9 mouse cellular contexts compared by ENCODE assay signal in the genomic region with DNA sequence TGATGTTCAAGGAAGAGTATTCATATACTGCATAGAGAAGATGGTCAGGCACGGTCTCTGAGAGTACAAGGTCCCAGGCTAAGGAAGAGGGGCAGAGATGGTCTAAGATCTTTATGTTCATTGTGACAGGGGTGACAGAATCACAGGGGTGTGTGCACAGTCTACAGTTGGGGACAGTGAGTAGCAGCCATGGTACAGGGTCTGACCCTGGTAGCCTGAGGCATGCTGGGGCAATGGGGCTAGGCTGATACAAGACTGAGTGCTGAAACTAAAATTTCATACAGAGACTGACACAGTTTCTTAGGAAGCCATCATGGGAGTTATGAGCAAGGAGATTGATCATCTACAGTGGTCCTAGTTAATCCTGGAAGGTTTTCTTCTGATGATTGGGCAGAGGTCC. TPM values are rescaled to one million over a fixed set of nuclear protein-coding genes. Genes with fewer than 3 reads are reported as not detected.
DNase-seq lines count a peak whose midpoint lies in the region; ATAC-seq lines count a peak whose summit lies in the region.
"Had no signal": no experiment of that assay in that cellular context is flagged by ENCODE, and none has a peak within 500 bp of the region (broad histone marks: within the 10 kb centered on the region; RNA-seq: fewer than 3 reads in every experiment).

No protein-coding gene starts in this region.

- peak overlapping the region; percentile 81 for H3K4me3 ChIP-seq in heart, embryonic 13.5 days
- H3K4me3 ChIP-seq in embryonic facial prominence, embryonic 11.5 days (ENCODE audit: low read depth, low read length): no peak overlapping the region
- peak overlapping the region; percentile 87 for H3K4me3 ChIP-seq in heart, embryonic 16.5 days (ENCODE audit: low read length)
- peak overlapping the region; percentile 81; the same call in 1 of the 2 replicates for H3K4me3 ChIP-seq in midbrain, embryonic 12.5 days

- peaks cover 57% of the 10 kb centered on the region for H3K4me1 ChIP-seq in heart, embryonic 13.5 days
- no peaks in the 10 kb centered on the region for H3K4me1 ChIP-seq in embryonic facial prominence, embryonic 11.5 days (ENCODE audit: control insufficient read depth, insufficient read depth, low read length)
- peaks cover 33% of the 10 kb centered on the region for H3K4me1 ChIP-seq in heart, embryonic 16.5 days (ENCODE audit: control insufficient read depth, insufficient read depth, low read length)
- peaks cover 22% of the 10 kb centered on the region for H3K4me1 ChIP-seq in midbrain, embryonic 12.5 days

- H3K9me3 ChIP-seq in heart, embryonic 13.5 days: no peaks in the 10 kb centered on the region
- H3K9me3 ChIP-seq in embryonic facial prominence, embryonic 11.5 days (replicated peaks; ENCODE audit: control insufficient read depth, low read length): no peaks in the 10 kb centered on the region
- H3K9me3 ChIP-seq in heart, embryonic 16.5 days (replicated peaks; ENCODE audit: control insufficient read depth, low read length): no peaks in the 10 kb centered on the region
- H3K9me3 ChIP-seq in midbrain, embryonic 12.5 days: no peaks in the 10 kb centered on the region

- peak overlapping the region; percentile 90 for H3K27ac ChIP-seq in heart, embryonic 13.5 days (replicated peaks)
- no peak overlapping the region for H3K27ac ChIP-seq in embryonic facial prominence, embryonic 11.5 days (replicated peaks; ENCODE audit: low read depth, low read length)
- H3K27ac ChIP-seq in heart, embryonic 16.5 days (ENCODE audit: low read length): peak overlapping the region; percentile 87
- no peak overlapping the region for H3K27ac ChIP-seq in midbrain, embryonic 12.5 days (replicated peaks)

- no peaks in the 10 kb centered on the region for H3K36me3 ChIP-seq in heart, embryonic 13.5 days
- H3K36me3 ChIP-seq in embryonic facial prominence, embryonic 11.5 days (replicated peaks; ENCODE audit: control insufficient read depth, insufficient read depth, low read depth, low read length): no peaks in the 10 kb centered on the region
- no peaks in the 10 kb centered on the region for H3K36me3 ChIP-seq in heart, embryonic 16.5 days (ENCODE audit: control insufficient read depth, insufficient read depth)
- no peaks in the 10 kb centered on the region for H3K36me3 ChIP-seq in midbrain, embryonic 12.5 days

- peak overlapping the region; percentile 89 for H3K4me2 ChIP-seq in heart, embryonic 13.5 days
- peak overlapping the region; percentile 58; the same call in 1 of the 2 replicates for H3K4me2 ChIP-seq in embryonic facial prominence, embryonic 11.5 days (ENCODE audit: low read depth, low read length)
- H3K4me2 ChIP-seq in heart, embryonic 16.5 days (ENCODE audit: low read depth, low read length): peak overlapping the region; percentile 85
- peak overlapping the region; percentile 76 for H3K4me2 ChIP-seq in midbrain, embryonic 12.5 days (replicated peaks)

- 83% methylated on average over 1 of the region's 1 CpGs for WGBS in heart, embryonic 13.5 days
- whole genome bisulfite sequencing in embryonic facial prominence, embryonic 11.5 days: 95% methylated on average over 1 of the region's 1 CpGs
- WGBS in heart, embryonic 16.5 days: 88% methylated on average over 1 of the region's 1 CpGs
- 93% methylated on average over 1 of the region's 1 CpGs for WGBS in midbrain, embryonic 12.5 days

- H3K27me3 ChIP-seq in heart, embryonic 13.5 days (replicated peaks): no peaks in the 10 kb centered on the region
- no peaks in the 10 kb centered on the region for H3K27me3 ChIP-seq in embryonic facial prominence, embryonic 11.5 days (ENCODE audit: control insufficient read depth, insufficient read depth, low read length)
- no peaks in the 10 kb centered on the region for H3K27me3 ChIP-seq in heart, embryonic 16.5 days (ENCODE audit: control insufficient read depth, insufficient read depth, low read length)
- 0 out of 2 replicates have a peak, but pooled peaks cover 3% of the 10 kb centered on the region for H3K27me3 ChIP-seq in midbrain, embryonic 12.5 days

- no peak for ATAC-seq in heart, embryonic 13.5 days (ENCODE audit: extremely low read depth, insufficient number of reproducible peaks, low FRiP score, low TSS enrichment)
- no peak for ATAC-seq in embryonic facial prominence, embryonic 11.5 days (replicated peaks; ENCODE audit: insufficient number of reproducible peaks, low FRiP score, low TSS enrichment, low read depth)
- ATAC-seq in heart, embryonic 16.5 days (replicated peaks; ENCODE audit: extremely low read depth, insufficient read depth, low FRiP score): no peak
- ATAC-seq in midbrain, embryonic 12.5 days (ENCODE audit: low FRiP score, low read depth): no peak

- peak overlapping the region; percentile 92 for H3K9ac ChIP-seq in heart, embryonic 13.5 days
- H3K9ac ChIP-seq in embryonic facial prominence, embryonic 11.5 days (replicated peaks; ENCODE audit: low read length): no peak overlapping the region
- peak overlapping the region; percentile 91 for H3K9ac ChIP-seq in heart, embryonic 16.5 days (ENCODE audit: low read length)
- peak overlapping the region; percentile 77; the same call in 1 of the 2 replicates for H3K9ac ChIP-seq in midbrain, embryonic 12.5 days (replicated peaks)

- DNase-seq in heart, postnatal 4 days: no peak
- DNase-seq in embryonic facial prominence, embryonic 11.5 days (ENCODE audit: low spot score): no peak
- no peak for DNase-seq in retina, postnatal 1 day
- no peak for DNase-seq in left cerebral cortex, adult 11 months (ENCODE audit: low spot score)
- DNase-seq in ovary, adult 18-20 months (ENCODE audit: low spot score): no peak

RNA-seq across cellular contexts. Expression of a gene that starts 1.3 kb away (rescaled TPM):
- polyA plus RNA-seq in heart, embryonic 13.5 days (2015; fragmentation: Nextera tagmentation; extraction: Ambion mirVana): 15.4 and 17.8 TPM in 2 replicates
- total RNA-seq in heart, postnatal 4 days (2021): 10 to 100 TPM; 32.5 to 40.1 TPM
- 18.4 and 19.8 TPM in 2 replicates for polyA plus RNA-seq in embryonic facial prominence, embryonic 11.5 days (2014; fragmentation: Nextera tagmentation; extraction: Ambion mirVana)
- polyA plus RNA-seq in heart, embryonic 16.5 days (2015; fragmentation: Nextera tagmentation; extraction: Ambion mirVana): 17.6 and 18.6 TPM in 2 replicates
- polyA plus RNA-seq in midbrain, embryonic 12.5 days (2016; fragmentation: Nextera tagmentation; extraction: Ambion mirVana): 26.4 and 27.8 TPM in 2 replicates

RNA-seq across cellular contexts. Expression of a gene that starts 48.9 kb away (rescaled TPM):
- 16.1 and 20.8 TPM in 2 replicates for polyA plus RNA-seq in heart, embryonic 13.5 days (2015; fragmentation: Nextera tagmentation; extraction: Ambion mirVana)
- total RNA-seq in heart, postnatal 4 days (2021): 10 to 100 TPM; 17.1 to 25.9 TPM
- 16.6 and 17.1 TPM in 2 replicates for polyA plus RNA-seq in embryonic facial prominence, embryonic 11.5 days (2014; fragmentation: Nextera tagmentation; extraction: Ambion mirVana)
- polyA plus RNA-seq in heart, embryonic 16.5 days (2015; fragmentation: Nextera tagmentation; extraction: Ambion mirVana): 20.3 and 22.1 TPM in 2 replicates
- polyA plus RNA-seq in midbrain, embryonic 12.5 days (2016; fragmentation: Nextera tagmentation; extraction: Ambion mirVana): 19.9 and 22.9 TPM in 2 replicates

RNA-seq across cellular contexts. Expression of a gene that starts 51.3 kb away (rescaled TPM):
- 0.22 and 0.27 TPM in 2 replicates for polyA plus RNA-seq in heart, embryonic 13.5 days (2015; fragmentation: Nextera tagmentation; extraction: Ambion mirVana)
- total RNA-seq in heart, postnatal 4 days (2021): under 1 TPM; 0.38 to 0.64 TPM
- polyA plus RNA-seq in embryonic facial prominence, embryonic 11.5 days (2014; fragmentation: Nextera tagmentation; extraction: Ambion mirVana): 0.33 and 0.36 TPM in 2 replicates
- polyA plus RNA-seq in heart, embryonic 16.5 days (2015; fragmentation: Nextera tagmentation; extraction: Ambion mirVana): 0.42 and 0.43 TPM in 2 replicates
- polyA plus RNA-seq in midbrain, embryonic 12.5 days (2016; fragmentation: Nextera tagmentation; extraction: Ambion mirVana): 0.10 and 0.22 TPM in 2 replicates
- total RNA-seq: MEL had no signal

Comparison
In these comparisons a context has a peak if more than half of its experiments do, and no peak if none do; other contexts are left out.
1. H3K27ac ChIP-seq: peak in heart, embryonic 13.5 days (single experiment) and heart, embryonic 16.5 days (single experiment); none in embryonic facial prominence, embryonic 11.5 days (single experiment) and midbrain, embryonic 12.5 days (single experiment).
2. Peak in every context shown above with its lines, with median percentiles within 50 percentile points of each other: H3K4me2 ChIP-seq.